Mouse (Mus musculus) retina, embryonic 14.5 days (tissue): ENCODE data around the gene Tmem91.

Experiments used
- DNase-seq: peaks from one replicate; pipeline ENCODE4 v3.0.0-alpha.2; 2015; ENCODE audit warnings: low spot score

The Tmem91 gene

DNA sequence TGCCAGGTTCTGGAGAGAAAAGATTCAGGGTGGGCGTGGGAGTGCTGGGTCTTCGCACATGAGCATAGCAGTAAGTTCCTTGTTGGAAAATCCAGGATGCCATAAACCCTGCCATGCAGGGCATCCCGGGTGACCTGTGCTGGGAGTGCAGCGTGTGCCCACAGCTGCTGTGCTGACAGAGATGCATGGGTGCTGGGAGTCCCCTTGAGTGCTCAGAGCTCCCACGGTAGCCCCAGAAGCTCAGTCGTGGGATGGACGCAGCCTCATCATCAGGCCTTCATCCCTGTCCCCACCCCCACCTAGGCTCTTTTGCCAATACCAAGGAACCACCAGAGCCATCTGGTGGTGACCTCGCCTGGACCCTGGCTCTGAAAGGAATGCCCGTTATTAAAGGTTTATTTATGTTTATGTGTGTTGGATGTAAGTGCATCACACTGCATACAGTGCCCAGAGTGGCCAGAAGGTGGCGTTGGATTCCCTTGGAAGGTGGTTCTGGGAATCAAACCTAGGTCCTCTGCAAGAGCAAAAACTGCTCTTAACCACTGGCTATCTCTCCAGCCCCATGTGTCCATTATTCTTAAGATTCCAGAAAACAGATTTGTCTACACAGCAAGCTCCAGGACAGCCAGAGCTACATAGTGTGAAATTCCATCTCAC, 49.2 kb downstream of the Tmem91 start:
- peak; percentile 35 for DNase-seq

DNA sequence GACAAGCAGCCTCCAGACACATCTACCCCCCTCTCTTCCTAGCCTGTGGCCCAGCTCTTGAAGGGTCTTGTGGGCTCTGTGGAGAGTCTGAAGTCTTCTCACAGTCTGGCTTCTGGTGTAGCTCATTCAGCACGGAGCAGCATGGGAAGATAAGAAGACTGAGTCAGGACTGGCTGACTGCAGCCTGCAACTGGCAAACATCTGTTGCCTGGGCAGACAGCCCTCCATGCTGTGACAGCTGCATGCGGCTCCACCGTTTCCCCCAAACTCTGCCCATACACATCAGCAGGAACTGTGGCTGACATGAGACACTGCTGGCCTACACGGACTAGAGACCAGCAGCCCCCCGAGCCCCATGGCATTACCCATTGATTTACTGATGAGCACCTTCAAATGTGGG, 50.1 kb downstream of the Tmem91 start:
- DNase-seq = no peak

DNA sequence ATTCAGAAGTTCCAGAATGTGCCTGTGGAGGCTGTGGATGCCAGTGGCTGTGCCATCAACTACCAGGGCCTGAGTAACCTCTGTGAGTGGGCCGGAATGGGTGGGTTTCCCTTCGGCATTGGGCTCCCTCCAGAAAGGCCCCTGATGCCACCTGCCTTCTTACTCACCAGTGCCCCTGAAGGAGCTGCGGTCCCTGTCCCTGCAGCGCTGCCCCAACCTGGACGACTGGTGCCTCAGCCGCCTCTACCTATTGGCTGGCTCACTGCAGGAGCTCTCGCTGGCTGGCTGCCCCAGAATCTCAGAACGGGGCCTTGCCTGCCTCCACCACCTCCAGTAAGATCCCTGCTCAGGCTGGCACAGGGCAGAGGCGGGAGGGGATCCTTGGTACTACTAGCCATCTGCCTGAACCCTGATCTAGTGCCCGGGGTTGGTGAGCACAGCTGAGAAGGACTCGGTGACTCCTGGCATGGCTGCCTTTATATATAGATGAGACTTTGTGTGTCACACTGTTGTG, 51.1 kb downstream of the Tmem91 start:
- DNase-seq = no peak

DNA sequence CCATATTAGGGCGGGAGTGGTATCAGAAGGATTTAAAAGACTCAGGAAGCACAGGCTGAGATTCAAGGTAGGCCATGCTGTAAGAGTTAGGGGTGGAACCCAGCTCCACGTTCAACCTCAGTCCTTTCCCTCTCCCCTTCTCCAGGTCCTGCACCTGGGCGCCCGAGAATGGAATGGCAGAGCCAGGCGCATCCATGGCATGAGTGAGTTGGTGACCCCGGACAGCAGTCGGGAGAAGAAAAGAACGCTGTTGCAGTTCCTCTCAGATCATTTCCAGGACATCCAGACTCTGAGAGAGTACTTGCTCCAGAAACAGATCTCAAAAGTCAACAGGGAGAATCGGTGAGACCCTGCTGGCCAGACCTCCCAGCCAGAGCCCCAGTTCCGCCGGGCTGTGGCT, 54.2 kb downstream of the Tmem91 start:
- DNase-seq = no peak

DNA sequence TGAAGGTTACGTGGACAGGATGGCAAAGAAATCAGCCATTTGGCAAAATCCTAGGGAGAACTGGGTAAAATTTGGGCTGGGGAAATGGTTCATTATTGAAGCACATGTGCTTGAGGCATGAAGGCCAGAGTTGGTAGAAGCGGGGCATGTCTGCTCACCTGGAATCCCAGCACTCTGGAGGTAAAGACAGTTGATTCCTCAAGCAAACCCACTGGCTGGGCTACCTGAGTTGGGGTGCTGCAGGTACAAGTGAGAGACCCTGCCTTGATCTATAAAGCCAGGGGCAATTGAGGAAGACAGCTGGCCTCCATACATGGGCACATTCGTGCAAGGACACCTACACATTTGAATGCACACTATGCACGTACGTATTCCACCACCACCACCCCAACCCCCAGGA, 54.9 kb downstream of the Tmem91 start:
- DNase-seq = no peak

DNA sequence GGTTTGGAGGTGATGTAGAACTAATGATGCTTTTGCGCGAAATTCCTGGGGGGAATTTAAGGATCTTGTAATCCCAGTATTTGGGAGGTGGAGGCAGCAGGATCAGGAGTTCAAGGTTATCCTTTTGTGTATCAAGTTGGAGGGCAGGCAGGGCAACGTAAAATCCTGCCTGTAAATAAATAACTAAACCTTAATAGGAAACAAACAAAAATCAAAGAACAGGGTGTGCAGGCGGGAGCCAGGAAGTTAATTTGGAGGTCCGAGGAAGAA, 55.3 kb downstream of the Tmem91 start:
- DNase-seq = no peak
